Mouse (Mus musculus) yolk sac, embryonic 10.5 days (tissue): ENCODE data around the gene Surf1.
"Not testable (repeated sequence)": the region's sequence is repeated elsewhere in the genome, so short reads cannot be mapped to it uniquely, and the experiment has no call there.

Experiments
- DNase-seq: peaks from one replicate; pipeline ENCODE4 v3.0.0-alpha.2; 2017; ENCODE audit warnings: low spot score

Surf1 gene

DNA sequence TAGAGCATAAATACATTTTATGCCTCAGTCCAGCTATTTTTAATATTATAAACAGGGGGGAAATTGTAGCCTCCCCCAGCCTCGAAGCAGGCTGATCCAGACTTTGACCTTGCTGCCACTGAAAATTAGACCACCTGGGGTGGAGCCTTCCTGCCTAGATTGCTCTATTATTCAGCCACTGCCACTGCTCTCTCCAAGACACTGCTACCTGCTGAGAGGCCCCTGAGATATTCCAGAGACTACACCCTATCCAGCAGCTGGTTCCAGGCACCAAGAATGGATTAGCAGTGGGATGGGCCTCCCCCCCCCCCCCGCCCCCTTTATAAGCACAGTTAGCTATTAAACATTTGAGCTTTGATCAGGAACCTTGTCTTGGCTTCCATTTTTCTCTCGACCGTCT, 30.2 kb downstream of the Surf1 start:
- DNase-seq: not testable (repeated sequence)

GRCm38 (mm10) chr2:26885541-26885940, 30.8 kb downstream of the Surf1 start:
- DNase-seq: not testable (repeated sequence)

- DNase-seq: no peak
Observed at GRCm38 (mm10) chr2:26878571-26878970, 37.8 kb downstream of the Surf1 start.

GRCm38 (mm10) chr2:26870666-26871065, 45.7 kb downstream of the Surf1 start:
- no peak for DNase-seq

DNA sequence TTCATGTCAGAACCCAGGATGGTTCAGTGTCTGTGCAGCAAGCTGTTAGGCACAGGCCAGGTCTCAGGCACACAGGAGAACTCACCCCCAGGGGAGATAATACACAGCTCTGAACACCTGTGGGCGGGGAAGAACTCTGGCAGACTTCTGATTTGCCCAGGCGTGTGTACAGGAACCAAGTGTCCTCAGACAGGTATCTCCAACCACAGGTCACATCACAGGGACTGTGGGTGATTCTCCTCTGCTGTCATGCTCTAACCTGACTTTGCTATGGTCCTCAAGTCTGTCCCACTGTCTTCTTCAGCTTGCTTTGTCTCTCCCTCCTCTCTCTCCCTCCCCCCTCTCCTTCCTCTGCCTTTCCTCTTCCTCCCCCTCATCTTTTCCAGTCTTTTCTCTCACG, 51.5 kb downstream of the Surf1 start, which contains the start of gene Abo:
Gene Abo, minus strand, starts transcription at position 101 of the 400 bp plus-strand sequence.
- DNase-seq: no peak
